Mouse (Mus musculus): ENCODE measurements around the gene Dlgap1.
"Not testable (repeated sequence)": the region's sequence is repeated elsewhere in the genome, so short reads cannot be mapped to it uniquely, and the experiment has no call there.

The Dlgap1 gene

DNA sequence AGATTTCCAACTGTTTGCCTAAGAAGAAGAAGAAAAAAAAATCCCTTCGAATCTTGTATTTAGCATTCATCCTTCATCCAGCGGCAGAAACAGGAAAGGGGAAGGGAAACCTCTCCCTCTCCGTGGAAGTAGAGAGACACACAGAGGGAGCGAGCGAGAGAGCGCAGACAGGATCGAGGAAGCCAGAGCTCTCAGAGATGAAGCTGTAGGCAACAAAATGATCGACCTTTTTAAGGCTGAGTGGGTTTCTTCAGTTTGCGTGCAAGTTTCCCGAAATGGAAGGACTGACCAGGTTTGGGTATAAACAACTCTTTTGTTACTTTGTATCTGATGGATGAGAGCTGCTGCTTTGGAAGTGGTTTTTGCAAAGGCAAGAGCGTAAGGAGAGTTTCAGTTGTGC, 553.1 kb downstream of the Dlgap1 start:
- DNase-seq (ENCODE audit: low spot score in 2 of 2) = peak; percentile 61 to 66

GRCm38 (mm10) chr17:70525990-70526389, 557.1 kb downstream of the Dlgap1 start:
- DNase-seq (ENCODE audit: low spot score in 2 of 2) = no peak

DNA sequence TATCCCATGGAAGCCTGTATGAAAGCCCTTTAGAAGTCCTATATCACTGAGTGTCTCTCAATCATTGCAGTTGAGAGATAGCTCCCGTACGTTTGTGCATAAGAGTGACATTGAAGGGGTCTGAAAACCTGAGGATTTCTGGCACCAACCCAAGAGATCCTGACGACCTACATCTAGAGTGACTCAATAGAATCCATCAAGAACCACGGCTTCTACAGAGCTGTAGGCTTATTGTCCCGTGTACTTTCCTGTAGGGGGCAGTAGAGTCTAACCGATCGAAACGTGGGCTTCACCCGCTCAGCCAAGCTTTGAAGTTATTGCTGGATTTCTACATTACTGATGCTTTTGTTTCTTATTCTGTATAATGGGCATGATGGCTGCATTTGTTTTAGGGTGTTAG, 558.2 kb downstream of the Dlgap1 start:
- peak; percentile 55 to 68 for DNase-seq (ENCODE audit: low spot score in 2 of 2)

GRCm38 (mm10) chr17:70528196-70529187, 559.6 kb downstream of the Dlgap1 start:
- DNase-seq (ENCODE audit: low spot score in 2 of 2) = peak in 1 of 2 experiments; percentile 56

GRCm38 (mm10) chr17:70534321-70534720, 565.4 kb downstream of the Dlgap1 start:
- no peak for DNase-seq (ENCODE audit: low spot score in 2 of 2)

DNA sequence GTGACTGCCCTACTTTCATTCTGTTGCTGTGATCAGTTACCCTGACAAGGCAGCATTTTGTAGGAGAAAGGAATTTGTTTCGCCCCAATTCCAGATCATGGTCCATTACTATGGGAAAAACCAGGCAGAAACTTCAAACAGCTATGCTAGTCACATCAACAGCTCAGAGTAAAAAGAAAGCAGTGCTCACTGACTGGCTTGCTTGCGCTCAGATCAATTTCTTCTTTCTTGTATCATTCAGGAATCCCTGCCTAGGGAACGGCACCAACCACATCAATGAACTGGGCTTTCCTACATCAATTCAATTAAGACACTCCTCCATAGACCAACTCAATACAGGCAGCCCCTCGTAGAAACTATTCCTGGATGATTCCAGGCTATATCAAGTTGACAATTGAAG, 572.9 kb downstream of the Dlgap1 start:
- no peak for DNase-seq (ENCODE audit: low spot score in 2 of 2)

GRCm38 (mm10) chr17:70550793-70551192, 581.9 kb downstream of the Dlgap1 start:
- DNase-seq (ENCODE audit: low spot score in 2 of 2) = no peak

DNA sequence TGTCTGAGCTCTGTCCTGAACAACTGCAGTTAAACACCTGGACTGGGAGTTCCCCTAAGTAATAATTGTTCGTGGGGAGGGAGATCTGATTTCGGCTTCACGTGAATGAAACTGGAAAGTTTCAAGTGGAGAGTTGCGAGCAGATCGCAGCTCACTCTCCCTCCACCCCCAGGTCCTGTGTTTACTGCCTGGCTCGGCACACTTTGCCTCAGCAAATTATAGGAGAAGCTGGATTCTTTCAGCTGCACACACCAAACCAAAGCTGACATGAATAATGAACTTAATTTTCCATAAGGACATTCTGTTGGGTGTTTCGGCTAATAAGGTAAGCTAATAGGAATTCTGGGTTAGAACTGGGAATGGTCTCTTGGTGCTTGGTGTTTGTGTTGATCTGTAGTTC, 592.7 kb downstream of the Dlgap1 start:
- DNase-seq (ENCODE audit: low spot score in 2 of 2) = no peak

DNA sequence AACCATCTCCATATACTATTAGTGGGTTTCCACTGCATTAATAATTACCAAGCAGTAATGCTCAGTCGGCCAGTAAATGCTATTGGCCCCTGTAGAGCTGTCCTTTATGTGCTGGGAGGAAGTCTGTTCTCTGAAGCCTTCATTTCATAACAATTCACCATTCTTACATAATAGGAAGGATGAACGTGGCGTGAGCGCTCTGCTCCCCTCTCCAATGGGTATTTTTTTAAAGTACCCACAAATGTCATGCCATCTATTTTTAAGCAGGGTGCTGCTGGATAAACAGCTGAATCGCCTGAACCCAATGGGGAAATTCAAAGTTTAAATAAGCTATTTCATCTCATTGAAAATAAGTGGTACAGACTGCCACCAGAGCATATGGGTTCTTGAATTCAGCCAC, 602.0 kb downstream of the Dlgap1 start:
- no peak for DNase-seq (ENCODE audit: low spot score in 2 of 2)

DNA sequence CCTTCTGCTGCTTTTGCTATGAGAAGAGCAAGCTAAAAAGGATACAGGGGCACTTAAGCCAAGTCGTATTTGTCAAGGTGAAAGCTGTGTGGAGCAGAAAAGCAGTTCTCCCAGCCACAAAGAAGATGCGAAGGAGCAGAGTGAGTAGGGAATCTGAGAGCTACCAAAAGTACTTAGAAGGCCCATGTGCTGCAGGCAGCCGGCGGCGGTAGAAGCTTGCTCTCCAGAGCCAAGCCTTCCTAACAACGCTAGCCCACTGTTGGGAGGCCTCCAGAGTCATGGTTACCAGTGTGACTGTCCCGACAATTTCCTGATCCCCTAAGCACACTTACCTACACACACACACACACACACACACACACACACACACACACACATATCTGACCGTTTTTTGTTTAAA, 614.2 kb downstream of the Dlgap1 start:
- DNase-seq (ENCODE audit: low spot score in 2 of 2) = peak in 1 of 2 experiments; percentile 32

- DNase-seq (ENCODE audit: low spot score in 2 of 2) = peak in 1 of 2 experiments; percentile 57
Measured at GRCm38 (mm10) chr17:70586735-70587425, 618.0 kb downstream of the Dlgap1 start.

DNA sequence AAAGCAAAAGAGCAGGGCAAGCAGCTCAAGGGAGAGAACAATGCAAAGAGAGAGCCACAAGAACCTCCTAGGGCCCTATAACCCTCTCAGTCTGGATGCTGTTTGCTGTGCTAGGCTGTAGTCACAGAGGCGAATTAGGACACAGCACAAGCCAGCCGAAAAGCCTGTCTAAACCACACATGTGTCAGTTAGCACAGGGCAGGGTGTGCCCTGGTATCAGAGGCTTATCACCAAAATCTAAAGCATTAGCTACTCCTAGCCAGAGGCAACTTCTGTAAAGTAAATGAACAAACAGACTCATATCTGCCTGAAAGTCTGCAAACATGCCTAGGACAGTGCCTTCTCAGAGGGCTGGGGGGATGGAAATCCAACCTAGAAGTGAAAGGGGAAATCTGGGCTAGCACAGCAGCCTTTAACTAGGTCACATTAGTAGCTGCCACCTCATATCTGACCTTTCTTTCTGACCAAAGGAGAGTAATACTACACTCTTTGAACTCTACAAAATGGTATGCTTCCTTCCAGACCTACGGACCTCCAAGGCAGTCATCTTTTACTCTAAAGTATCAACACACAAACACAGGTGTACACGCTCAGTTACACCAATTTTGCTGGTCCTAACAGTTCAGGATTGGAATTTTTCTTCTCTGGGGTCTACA, 619.2 kb downstream of the Dlgap1 start:
- DNase-seq (ENCODE audit: low spot score in 2 of 2) = not testable (repeated sequence)

DNA sequence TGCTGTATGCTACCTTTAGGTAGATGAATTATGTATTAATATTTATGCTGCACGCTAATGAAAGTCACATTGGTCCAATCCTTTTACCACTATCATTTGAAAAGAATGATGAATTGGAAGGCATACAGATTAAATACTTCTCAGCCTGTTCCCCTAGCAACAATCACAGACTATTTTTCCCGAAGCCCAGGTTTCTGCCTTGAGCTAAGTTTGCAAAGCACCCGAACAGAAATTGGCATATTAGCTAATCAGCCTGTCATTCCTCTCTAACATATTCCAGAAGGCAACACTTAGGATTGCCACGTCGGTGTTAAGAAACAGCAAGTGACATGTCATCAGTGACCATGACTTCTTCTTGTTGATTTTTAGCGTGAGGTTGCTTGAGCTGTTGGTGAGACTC, 619.8 kb downstream of the Dlgap1 start:
- DNase-seq (ENCODE audit: low spot score in 2 of 2) = no peak

DNA sequence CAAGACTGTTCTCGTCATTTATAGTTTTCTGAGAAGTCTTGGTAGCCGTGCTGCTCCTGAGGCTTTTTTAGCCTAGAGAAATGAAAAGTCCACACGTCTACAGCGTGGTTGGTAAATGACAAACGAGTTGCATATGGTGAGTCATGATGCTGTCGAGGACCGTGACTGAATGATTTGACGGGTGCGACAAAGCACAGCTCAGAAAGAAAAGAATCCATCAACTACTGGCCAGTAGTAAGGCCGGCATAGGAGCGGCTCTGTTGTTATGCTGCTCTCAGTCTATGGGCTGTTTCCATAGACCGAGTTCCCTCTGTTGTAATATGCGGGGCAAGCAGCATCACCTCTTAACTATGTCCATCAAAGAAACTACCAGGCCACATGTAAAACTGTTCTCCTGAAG, 620.3 kb downstream of the Dlgap1 start:
- DNase-seq (ENCODE audit: low spot score in 2 of 2) = no peak

GRCm38 (mm10) chr17:70590506-70590905, 621.6 kb downstream of the Dlgap1 start:
- DNase-seq (ENCODE audit: low spot score in 2 of 2) = no peak

DNA sequence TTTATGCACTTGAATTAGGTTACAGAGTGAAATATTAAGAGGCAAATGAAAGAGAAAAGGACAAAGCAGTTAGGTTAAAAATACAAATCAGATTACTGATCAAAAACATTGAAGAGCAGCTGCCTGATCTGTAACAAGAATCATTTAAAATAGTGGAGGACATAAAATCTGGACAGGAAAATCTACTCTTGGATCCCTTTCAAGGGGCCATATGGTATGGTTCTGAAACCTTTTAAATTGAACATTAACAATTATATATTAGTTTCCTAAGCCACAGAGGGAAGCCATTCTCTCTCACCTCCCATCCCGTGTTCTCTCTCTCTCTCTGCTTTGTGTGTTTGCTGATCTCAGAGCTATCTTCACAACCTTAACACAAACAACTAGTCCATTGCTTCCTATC, 625.4 kb downstream of the Dlgap1 start:
- DNase-seq (ENCODE audit: low spot score in 2 of 2) = no peak

- DNase-seq (ENCODE audit: low spot score in 2 of 2) = peak in 1 of 2 experiments; percentile 28
Measured at GRCm38 (mm10) chr17:70596326-70596725, 627.5 kb downstream of the Dlgap1 start.

GRCm38 (mm10) chr17:70600462-70600861, 631.6 kb downstream of the Dlgap1 start:
- peak in 1 of 2 experiments; percentile 11 for DNase-seq (ENCODE audit: low spot score in 2 of 2)

DNA sequence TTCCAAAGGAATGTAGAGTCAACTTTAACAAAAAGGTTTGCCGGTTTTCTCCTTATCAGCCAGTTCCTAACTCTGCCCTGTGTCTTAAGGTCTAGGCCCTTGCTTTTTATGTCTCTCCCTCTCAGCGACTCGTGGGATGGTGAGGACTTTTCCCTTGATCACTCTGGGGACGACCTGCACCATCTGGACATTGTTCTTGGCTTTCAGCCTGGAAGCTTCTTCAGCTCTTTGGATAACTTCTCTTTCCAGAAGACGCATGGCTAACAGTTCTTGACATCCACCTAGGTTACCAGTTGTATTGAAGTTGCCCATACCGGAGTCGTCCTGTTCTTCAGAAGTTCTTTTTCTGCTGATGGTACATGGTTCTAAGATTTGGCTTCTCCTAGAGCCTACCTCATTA, 633.2 kb downstream of the Dlgap1 start:
- DNase-seq (ENCODE audit: low spot score in 2 of 2) = no peak

GRCm38 (mm10) chr17:70605659-70606058, 636.8 kb downstream of the Dlgap1 start:
- peak in 1 of 2 experiments; percentile 23 for DNase-seq (ENCODE audit: low spot score in 2 of 2)

DNA sequence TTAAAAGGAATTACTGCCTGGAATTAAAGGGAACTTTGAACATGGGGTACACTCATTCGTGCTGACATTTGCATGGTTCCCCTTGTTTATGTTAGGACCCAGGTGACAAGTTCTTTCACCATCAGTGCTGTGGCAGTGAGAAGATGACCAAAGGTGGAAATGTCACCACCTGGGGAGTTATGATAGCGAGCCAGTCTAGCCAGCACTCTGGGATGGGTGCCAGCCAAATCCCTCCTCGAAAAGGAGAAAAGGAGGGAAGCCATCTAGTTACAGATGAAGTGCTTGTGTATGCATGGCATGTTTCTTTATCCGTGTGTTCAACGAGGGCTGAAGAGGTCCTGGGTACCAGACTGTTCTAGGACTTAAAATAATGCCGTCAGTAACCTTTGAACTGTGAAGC, 643.3 kb downstream of the Dlgap1 start:
- no peak for DNase-seq (ENCODE audit: low spot score in 2 of 2)

DNA sequence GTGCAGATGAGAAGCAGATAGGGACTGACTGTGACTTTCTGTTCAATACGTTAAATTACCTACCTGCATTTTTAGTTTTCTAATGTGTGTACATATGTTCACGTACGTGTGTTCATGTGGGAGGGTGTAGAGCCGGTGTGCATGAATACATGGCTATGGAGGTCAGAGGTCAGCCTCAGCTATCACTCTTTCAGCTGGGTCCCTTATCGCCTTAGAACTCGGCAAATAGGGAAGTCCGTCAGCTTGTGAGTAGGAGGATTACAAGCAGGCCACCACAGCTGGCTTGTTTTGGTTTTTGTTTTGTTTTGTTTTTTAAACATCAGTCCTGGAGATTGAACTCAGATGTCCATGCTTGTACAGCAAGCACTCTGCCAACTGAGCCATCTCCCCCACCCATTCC, 645.0 kb downstream of the Dlgap1 start:
- no peak for DNase-seq (ENCODE audit: low spot score in 2 of 2)
